Mouse (Mus musculus) cerebellum, postnatal 14 days (tissue): Measurements from ENCODE around the gene Sec14l2.

Experiments used
- DNase-seq, 2 experiments: peaks; one replicate each; pipeline ENCODE4 v3.0.0; 2021; ENCODE audit warnings: mixed read lengths in 2 of 2

Gene Sec14l2

GRCm38 (mm10) chr11:4047766-4048165 is 75.4 kb downstream of the Sec14l2 start:
- no peak for DNase-seq
